Mouse (Mus musculus) testis, adult 2 months (tissue): ENCODE measurements around the gene Klrb1a.
"Not testable (repeated sequence)": the region's sequence is repeated elsewhere in the genome, so short reads cannot be mapped to it uniquely, and the experiment has no call there.

Experiments used
- CTCF ChIP-seq: fragments of 200-500 bp; IDR thresholded peaks from 2 replicates; pipeline ENCODE4 v1.5.1; 2012; ENCODE audit warnings: low read depth, mild to moderate bottlenecking, inconsistent platforms, low read length, moderate library complexity; ENCODE audit not compliant: control insufficient read depth, insufficient read depth, insufficient replicate concordance
- POLR2A ChIP-seq: fragments of 200-500 bp; IDR thresholded peaks from 2 replicates; pipeline ENCODE4 v1.6.1; 2012; ENCODE audit warnings: low read depth, mild to moderate bottlenecking, inconsistent platforms, low read length, moderate library complexity; ENCODE audit not compliant: control insufficient read depth

DNA sequence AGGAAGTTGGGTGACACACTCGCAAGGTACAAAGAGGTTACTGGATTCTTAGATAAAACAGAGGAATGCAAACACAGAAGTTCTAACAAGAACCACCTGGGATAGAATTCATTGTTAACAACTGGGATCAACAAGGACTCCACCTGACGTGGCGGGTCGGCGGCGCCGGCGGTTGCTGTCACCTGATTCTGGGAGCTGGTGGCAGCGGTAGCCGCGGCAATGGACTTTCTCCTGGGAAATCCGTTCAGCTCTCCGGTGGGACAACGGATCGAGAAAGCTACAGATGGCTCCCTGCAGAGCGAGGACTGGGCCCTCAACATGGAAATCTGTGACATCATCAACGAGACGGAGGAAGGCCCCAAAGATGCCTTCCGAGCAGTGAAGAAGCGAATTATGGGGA lies 21.4 kb upstream of the Klrb1a start:
- not testable (repeated sequence) for TF ChIP-seq CTCF, POLR2A
